Mouse (Mus musculus) hindbrain, embryonic 15.5 days (tissue): Measurements from ENCODE around the gene Apom. TPM values are rescaled to one million over a fixed set of nuclear protein-coding genes. Genes with fewer than 3 reads are reported as not detected.

ENCODE experiments used
- ATAC-seq: fragments of 200-750 bp; cut with Nextera tagmentation; 2 replicates; pipeline ENCODE4 v1.8.0; 2017; ENCODE audit warnings: low read depth, moderate number of reproducible peaks, moderate TSS enrichment; ENCODE audit not compliant: low FRiP score
- H3K27ac ChIP-seq: fragments of 300-500 bp; sonication (generic); replicated peaks from 2 replicates; pipeline ENCODE4 v1.5.1; 2015; ENCODE audit warnings: mild to moderate bottlenecking, inconsistent platforms
- H3K27me3 ChIP-seq: fragments of 300-500 bp; sonication (generic); 2 replicates; pipeline ENCODE4 v1.6.1; 2015; ENCODE audit warnings: control low read depth, inconsistent platforms
- H3K36me3 ChIP-seq: fragments of 300-500 bp; sonication (generic); 2 replicates; pipeline ENCODE4 v1.6.1; 2015; ENCODE audit warnings: control low read depth, inconsistent platforms
- H3K4me1 ChIP-seq: fragments of 300-500 bp; sonication (generic); replicated peaks from 2 replicates; pipeline ENCODE4 v1.6.1; 2015; ENCODE audit warnings: control low read depth, inconsistent platforms
- H3K4me2 ChIP-seq: fragments of 300-500 bp; sonication (generic); 2 replicates; pipeline ENCODE4 v1.6.1; 2015; ENCODE audit warnings: moderate library complexity, mild to moderate bottlenecking, inconsistent platforms
- H3K4me3 ChIP-seq: fragments of 300-500 bp; sonication (generic); 2 replicates; pipeline ENCODE4 v1.5.1; 2015; ENCODE audit warnings: mild to moderate bottlenecking, inconsistent platforms
- H3K9ac ChIP-seq: fragments of 300-500 bp; sonication (generic); 2 replicates; pipeline ENCODE4 v1.6.1; 2015; ENCODE audit warnings: inconsistent platforms
- H3K9me3 ChIP-seq: fragments of 300-500 bp; sonication (generic); 2 replicates; pipeline ENCODE4 v1.6.1; 2016; ENCODE audit warnings: control low read depth, inconsistent platforms
- WGBS: fragments of 180-500 bp; shearing (Covaris S2); methylation state at CpG from one replicate; pipeline ENCODE4 v1.1.7; 2015; 5-methylcytosine and 5-hydroxymethylcytosine counted together
- polyA plus RNA-seq: library from polyadenylated mRNA; unstranded; fragments of >200 nt; fragmentation: Nextera tagmentation; extraction: Ambion mirVana; gene quantifications from 2 replicates; pipeline ENCODE4 v1.2.1, GENCODE M21; 2015

Apom gene
- polyA plus RNA-seq, 1 experiment from 2014 or later, result 0.79 TPM

DNA sequence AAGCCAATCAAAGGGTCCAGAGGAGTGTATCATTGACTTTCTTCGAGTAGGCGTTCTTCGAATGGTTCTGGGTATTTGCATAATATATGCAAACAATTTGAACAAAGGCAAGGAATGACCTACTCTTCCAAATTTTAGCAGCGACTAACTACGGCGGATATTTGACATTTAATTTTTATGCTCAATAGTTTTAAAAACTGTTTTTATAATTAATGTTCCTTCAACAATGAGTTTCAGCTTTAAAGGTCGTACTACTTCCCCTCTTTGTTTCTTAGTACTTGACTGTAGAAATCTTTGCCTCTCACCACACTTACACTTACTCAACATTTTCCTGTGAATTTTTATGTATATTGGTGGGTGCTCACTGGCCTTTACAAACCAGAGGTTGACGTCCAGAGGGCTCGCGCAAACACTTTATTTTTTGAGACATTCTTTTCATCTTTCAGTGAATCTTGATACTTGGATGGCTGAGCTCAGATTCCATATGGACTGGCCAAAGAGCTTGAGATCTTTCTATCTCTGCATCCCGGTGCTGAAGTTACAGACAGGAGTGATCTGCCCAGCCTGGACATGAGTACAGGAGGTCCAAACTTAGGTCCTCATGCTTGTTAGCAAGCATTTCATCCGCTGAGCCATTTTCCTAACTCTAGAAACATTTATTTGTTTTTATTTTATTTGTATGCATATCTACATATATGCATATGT lies 33.8 kb upstream of the Apom start:
- Histone ChIP-seq H3K36me3 (peaks cover 16% of the 10 kb centered on the region), H3K4me1 (peaks cover 39% of the 10 kb centered on the region), H3K9ac (peak overlapping the region; percentile 44), H3K4me3 (peak overlapping the region; percentile 96), H3K27me3 (no peaks in the 10 kb centered on the region), H3K27ac (peak overlapping the region; percentile 99), H3K4me2 (peak overlapping the region; percentile 95), H3K9me3 (no peaks in the 10 kb centered on the region)
- 24% methylated on average over 12 of the region's 12 CpGs for WGBS
- ATAC-seq, result no peak

DNA sequence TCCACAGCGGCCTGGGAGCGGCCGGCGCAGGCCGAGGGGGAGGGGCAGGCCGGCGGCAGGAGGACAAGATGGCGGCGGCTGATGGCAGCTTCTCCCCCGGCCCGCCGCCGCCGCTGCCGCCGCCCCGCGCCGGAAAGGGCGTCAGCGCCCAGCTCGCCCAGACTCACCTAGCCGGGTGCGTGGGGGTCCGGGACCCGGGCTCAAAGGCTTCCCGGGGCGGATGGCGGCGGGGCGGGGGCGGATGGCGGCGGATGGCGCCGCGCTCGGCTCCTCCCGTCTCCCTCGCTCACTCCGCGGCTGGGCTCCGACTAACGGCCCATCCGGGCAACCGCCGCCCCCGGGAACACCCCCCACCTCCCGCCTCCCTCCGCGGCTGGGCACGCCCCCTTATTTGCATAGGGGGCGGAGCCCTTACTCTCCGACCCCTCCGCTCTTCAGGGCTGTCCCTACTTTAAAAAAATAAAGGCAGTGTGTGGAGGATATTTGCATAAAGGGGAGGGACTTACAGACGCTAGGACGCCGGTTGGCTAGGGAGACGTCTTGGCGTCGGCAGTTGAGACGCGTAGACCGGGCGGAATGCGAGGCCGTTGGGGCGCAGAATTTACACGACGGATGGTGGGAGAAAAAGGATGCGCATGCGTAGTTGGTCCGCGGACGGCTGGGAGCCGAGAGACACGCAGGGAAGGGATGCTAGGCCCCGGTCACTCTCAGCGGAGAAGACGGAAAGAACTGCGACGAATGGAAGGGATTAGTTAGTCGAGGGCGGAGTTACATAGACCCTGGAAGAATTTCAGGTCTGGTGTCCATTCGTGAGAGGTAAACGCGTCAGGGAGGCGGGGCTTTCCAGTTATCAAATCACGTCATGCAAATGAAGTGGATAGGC lies 33.0 kb upstream of the Apom start, which contains the start of gene Prrc2a:
TSS of gene Prrc2a (minus strand) at position 330 of the 883 bp plus-strand sequence.
- Histone ChIP-seq H3K9me3 (no peaks in the 10 kb centered on the region), H3K4me2 (peak within 1 kb of the TSS; percentile 95), H3K27ac (peak within 1 kb of the TSS; percentile 99), H3K27me3 (no peaks in the 10 kb centered on the region), H3K4me3 (peak within 1 kb of the TSS; percentile 96), H3K9ac (peak within 1 kb of the TSS; percentile 100), H3K36me3 (peaks cover 24% of the 10 kb centered on the region), H3K4me1 (peaks cover 39% of the 10 kb centered on the region)
- under 1% methylated on average over 81 of the region's 89 CpGs for WGBS
- peak; percentile 95 for ATAC-seq

DNA sequence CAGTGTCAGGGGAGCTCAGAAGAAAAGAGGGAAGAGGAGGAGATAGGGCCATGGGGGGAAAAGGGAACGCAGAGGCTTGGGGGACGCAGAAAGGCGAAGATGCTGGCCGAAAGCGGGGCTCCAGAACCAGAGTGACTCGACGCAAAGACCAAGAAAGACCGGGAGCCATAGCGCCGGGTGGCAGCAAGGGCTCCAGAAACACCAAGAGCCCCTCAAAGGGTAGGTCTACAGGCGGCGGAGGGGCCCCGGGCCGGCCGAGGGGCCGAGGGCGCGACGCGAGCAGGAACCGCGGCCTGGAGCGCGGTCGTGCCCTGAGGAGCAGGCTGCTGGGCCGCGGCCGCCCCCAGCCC lies 32.3 kb upstream of the Apom start:
- Histone ChIP-seq H3K27me3 (no peaks in the 10 kb centered on the region), H3K27ac (peak overlapping the region; percentile 99), H3K9me3 (no peaks in the 10 kb centered on the region), H3K4me1 (peaks cover 39% of the 10 kb centered on the region), H3K36me3 (peaks cover 30% of the 10 kb centered on the region), H3K9ac (peak overlapping the region; percentile 100), H3K4me3 (peak overlapping the region; percentile 96), H3K4me2 (peak overlapping the region; percentile 95)
- no peak for ATAC-seq
- WGBS, result under 1% methylated on average over 24 of the region's 28 CpGs

DNA sequence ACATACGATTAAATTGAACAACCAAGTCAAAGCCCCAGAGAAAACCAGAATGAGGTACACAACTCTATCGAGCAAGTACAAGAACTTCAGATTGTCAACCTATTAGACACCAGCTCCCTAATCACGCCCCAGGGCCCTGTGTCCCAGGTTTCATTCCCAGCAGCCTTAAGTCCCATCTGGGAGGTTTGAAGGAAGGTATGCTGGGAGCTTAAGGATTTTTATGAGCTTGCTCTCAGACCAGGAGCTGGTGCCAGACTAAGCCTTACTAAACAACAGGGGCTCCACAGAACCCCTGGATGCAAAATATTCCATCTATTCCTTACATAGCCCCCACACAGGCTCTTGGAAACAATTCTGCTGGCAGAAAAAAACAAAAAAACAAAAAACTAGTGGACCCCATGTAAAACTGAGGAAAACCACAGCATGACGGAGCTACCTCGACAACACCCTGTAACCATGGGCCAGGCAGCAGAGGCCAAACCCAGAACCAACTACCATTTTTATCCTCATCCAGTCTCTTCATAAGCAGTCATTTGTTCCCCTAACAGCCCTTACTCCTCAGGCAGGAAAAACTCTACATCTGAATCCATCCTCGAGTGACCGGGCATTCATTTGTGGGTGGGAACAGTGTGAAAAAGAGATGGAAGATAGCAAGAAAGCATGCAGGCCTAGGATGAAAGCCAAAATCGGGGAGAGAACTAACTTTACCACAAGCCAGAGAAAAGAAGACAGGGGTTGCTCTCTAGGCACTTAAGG lies 31.7 kb upstream of the Apom start:
- 8% methylated on average over 8 of the region's 8 CpGs for WGBS
- peak overlapping the region; percentile 100 for H3K9ac ChIP-seq
- no peak for ATAC-seq

DNA sequence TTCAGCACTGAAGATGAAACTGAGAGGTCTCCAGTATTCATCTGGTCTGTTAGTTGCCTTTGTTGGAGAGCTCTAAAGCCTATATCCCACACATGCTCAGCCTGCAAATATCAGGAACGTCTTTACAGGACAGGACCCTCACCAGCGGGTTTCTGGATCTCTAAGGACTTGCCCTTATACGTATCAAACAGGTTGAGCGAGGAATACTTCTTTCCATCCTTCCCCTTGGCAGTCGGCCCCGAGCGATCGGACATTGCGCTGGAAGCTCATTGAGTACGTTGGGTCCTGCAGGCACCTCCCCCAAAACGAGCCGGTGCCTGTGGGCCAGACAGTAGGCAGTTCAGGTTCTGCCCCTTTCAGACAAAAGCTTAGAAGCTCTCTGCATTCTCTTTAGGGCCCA lies 30.9 kb upstream of the Apom start:
- ATAC-seq, result no peak
- peak overlapping the region; percentile 100 for H3K9ac ChIP-seq
- peaks cover 44% of the 10 kb centered on the region for H3K36me3 ChIP-seq
- H3K4me3 ChIP-seq, result peak overlapping the region; percentile 96
- no peaks in the 10 kb centered on the region for H3K27me3 ChIP-seq
- no peak overlapping the region; the same call in 1 of the 2 replicates for H3K27ac ChIP-seq
- WGBS, result 38% methylated on average over 12 of the region's 12 CpGs
- H3K9me3 ChIP-seq, result no peaks in the 10 kb centered on the region
- peak overlapping the region; percentile 95 for H3K4me2 ChIP-seq
- peaks cover 39% of the 10 kb centered on the region for H3K4me1 ChIP-seq

More for the DNA sequence above, 31.7 kb upstream of the Apom start:
- H3K4me2 ChIP-seq, result peak overlapping the region; percentile 95
- H3K27me3 ChIP-seq, result no peaks in the 10 kb centered on the region
- H3K4me3 ChIP-seq, result peak overlapping the region; percentile 96
- H3K9me3 ChIP-seq, result no peaks in the 10 kb centered on the region
- H3K27ac ChIP-seq, result peak overlapping the region; percentile 99
- peaks cover 37% of the 10 kb centered on the region for H3K36me3 ChIP-seq
- peaks cover 39% of the 10 kb centered on the region for H3K4me1 ChIP-seq

DNA sequence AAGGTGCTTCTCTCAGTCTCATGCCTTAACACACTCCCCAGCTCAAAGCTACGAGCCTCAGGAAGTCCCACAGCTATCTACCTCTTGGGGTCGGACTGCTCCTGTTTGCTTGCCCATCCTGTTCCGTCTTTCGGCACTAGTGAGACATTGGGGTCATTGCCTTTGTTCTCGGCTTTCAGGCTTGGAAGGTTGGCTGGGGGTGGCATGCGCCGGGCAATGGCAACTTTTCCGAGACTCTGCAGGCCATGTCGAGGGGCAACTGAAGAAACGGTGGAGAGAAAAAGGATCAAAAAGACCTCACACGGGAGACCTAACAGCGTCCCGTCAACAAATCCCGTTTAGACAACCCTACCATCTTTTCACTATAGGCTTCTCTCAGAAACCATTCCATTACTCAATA lies 30.3 kb upstream of the Apom start:
- 76% methylated on average over 14 of the region's 14 CpGs for WGBS
- peak overlapping the region; percentile 96 for H3K4me3 ChIP-seq
- H3K4me2 ChIP-seq, result peak overlapping the region; percentile 95
- H3K9me3 ChIP-seq, result no peaks in the 10 kb centered on the region
- H3K36me3 ChIP-seq, result peaks cover 51% of the 10 kb centered on the region
- peaks cover 39% of the 10 kb centered on the region for H3K4me1 ChIP-seq
- no peaks in the 10 kb centered on the region for H3K27me3 ChIP-seq
- no peak overlapping the region for H3K27ac ChIP-seq
- H3K9ac ChIP-seq, result 0 out of 2 replicates have a peak overlapping the region, but pooled peaks have one; percentile 100
- no peak for ATAC-seq

DNA sequence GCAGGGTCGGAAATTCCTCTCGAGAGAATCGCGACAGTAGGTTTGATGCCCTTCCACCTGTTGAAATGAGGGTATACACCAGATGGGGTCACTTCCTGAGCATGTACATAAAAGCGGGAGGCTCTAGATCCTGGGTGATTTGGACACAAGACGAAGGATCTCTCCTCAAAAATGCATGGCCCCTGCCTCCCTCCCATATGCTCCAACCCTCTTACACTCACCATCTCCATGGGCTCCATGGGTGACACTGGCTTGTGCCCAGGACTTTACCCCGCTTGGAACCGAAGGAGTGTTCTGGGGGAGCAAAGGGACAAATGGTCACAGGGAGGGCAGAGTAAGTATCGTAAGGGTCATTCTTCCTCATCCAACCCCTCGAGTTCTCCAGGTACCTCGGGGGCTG lies 29.6 kb upstream of the Apom start:
- H3K9me3 ChIP-seq, result no peaks in the 10 kb centered on the region
- peaks cover 33% of the 10 kb centered on the region for H3K4me1 ChIP-seq
- 83% methylated on average over 11 of the region's 11 CpGs for WGBS
- no peaks in the 10 kb centered on the region for H3K27me3 ChIP-seq
- no peak overlapping the region for H3K27ac ChIP-seq
- H3K9ac ChIP-seq, result no peak overlapping the region
- no peak for ATAC-seq
- no peak overlapping the region for H3K4me2 ChIP-seq
- H3K4me3 ChIP-seq, result peak overlapping the region; percentile 96; the same call in 1 of the 2 replicates
- H3K36me3 ChIP-seq, result peaks cover 58% of the 10 kb centered on the region

DNA sequence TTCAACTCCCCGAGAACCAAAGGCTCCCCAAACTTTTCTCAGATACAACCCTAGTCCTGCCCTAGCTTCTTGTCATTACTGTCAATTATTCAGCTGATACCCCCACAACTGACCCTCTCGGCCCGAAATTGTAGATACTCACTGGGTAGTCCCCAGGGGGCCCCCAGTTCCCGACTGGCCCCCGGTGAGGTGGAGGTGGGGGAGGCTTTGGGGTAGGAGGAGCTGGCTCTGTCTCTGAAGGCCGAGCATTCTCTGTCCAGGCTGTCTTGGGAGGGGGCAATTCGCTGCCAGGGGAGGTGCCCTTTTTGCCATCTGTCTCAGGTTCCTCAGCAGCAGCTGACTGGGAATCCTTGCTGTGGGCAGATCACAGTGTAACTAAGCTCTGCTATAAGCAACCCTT lies 27.8 kb upstream of the Apom start:
- no peak overlapping the region for H3K27ac ChIP-seq
- peaks cover 24% of the 10 kb centered on the region for H3K4me1 ChIP-seq
- H3K27me3 ChIP-seq, result no peaks in the 10 kb centered on the region
- no peak for ATAC-seq
- no peak overlapping the region for H3K4me3 ChIP-seq
- peaks cover 75% of the 10 kb centered on the region for H3K36me3 ChIP-seq
- H3K9ac ChIP-seq, result no peak overlapping the region
- no peak overlapping the region for H3K4me2 ChIP-seq
- WGBS, result 88% methylated on average over 7 of the region's 7 CpGs
- H3K9me3 ChIP-seq, result no peaks in the 10 kb centered on the region

DNA sequence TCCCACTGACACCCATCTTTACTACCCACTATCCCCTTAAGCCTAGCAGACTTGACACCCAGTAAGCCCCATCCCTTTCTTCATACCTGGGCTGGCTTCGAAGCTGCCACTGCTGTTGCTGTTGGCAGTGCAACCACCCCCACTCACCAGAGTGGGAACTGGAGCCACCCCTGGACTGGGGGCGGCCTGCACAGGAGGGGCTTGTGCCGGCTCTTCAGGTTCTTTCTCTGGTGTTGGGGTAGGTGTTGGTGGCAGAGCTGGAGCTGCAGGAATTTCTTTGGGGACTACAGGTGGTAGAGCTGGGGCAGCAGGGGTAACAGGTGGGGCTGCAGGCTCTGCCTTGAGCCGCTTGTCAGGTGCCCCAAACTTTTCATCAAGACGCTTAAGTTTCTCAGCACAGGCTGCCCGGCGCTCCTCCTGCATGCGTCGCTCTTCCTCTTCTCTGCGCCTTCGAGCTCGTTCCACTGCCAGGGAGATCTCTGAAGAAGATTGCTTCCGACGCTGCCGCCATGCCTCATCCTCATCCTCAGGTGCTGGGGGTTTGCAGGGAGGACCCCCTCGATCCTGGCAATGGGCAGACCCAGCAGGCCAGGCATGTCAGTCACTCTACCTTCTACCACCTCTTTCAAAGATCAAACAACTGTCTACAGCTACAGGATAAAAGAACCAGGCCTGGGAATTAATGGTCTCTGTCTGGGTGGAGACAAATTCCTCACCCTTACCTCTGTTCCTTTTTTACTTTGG lies 27.2 kb upstream of the Apom start:
- Histone ChIP-seq H3K4me1 (peaks cover 24% of the 10 kb centered on the region), H3K27me3 (no peaks in the 10 kb centered on the region), H3K4me3 (no peak overlapping the region), H3K36me3 (peaks cover 82% of the 10 kb centered on the region), H3K9me3 (no peaks in the 10 kb centered on the region), H3K27ac (no peak overlapping the region), H3K4me2 (no peak overlapping the region), H3K9ac (no peak overlapping the region)
- no peak for ATAC-seq
- 92% methylated on average over 16 of the region's 16 CpGs for WGBS

DNA sequence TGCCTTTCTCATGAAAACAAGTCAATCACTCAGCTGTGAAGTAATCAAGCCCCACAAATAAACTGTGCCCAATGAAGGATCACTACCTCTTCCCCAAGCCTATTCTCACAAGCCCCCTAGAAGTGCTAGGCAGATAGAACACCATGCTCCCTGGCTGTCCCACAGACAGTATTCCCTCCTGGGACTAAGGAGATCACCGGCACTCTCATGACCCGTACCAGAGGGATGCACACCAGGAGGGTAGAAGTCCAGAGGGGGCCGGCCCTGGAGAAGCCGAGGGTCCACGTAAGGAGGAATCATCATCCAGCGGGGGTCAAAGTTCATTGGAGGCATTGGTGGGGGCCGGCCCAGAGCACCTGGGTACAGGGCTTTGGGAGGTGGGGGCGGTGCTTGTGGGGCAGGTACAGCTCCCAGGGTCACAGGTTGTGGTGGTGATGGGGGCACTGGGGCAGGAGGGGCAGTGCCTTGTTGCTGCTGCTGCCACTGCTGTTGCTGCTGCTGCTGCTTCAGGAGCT lies 25.9 kb upstream of the Apom start:
- H3K9me3 ChIP-seq, result no peaks in the 10 kb centered on the region
- no peak overlapping the region for H3K9ac ChIP-seq
- ATAC-seq, result no peak
- peaks cover 95% of the 10 kb centered on the region for H3K36me3 ChIP-seq
- H3K4me3 ChIP-seq, result no peak overlapping the region
- H3K4me1 ChIP-seq, result peaks cover 16% of the 10 kb centered on the region
- H3K4me2 ChIP-seq, result no peak overlapping the region
- H3K27ac ChIP-seq, result no peak overlapping the region
- no peaks in the 10 kb centered on the region for H3K27me3 ChIP-seq
- 93% methylated on average over 8 of the region's 8 CpGs for WGBS

DNA sequence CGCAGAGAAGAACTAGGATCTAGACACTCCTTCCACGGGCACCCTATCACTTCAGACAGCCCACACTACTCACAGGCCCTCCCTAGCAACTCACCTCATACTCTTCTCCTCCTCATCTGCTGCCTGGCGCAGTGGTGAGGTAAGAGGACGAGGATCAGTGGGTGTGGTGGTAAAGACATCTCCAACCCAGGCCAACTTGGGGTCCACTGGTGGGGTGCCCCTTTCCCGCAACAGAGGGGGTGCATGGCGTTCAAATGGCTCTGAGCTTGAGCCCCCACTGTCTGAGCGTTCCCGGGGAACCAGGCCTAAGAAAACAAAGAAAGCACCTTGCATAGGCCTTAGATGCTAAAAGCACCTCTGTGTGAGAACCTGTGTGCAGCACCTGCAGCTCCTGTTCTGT lies 25.4 kb upstream of the Apom start:
- no peak overlapping the region for H3K4me2 ChIP-seq
- no peak overlapping the region for H3K27ac ChIP-seq
- no peak overlapping the region for H3K4me3 ChIP-seq
- WGBS, result 96% methylated on average over 8 of the region's 8 CpGs
- H3K4me1 ChIP-seq, result peaks cover 11% of the 10 kb centered on the region
- H3K27me3 ChIP-seq, result no peaks in the 10 kb centered on the region
- H3K36me3 ChIP-seq, result peaks cover 99% of the 10 kb centered on the region
- H3K9ac ChIP-seq, result no peak overlapping the region
- no peaks in the 10 kb centered on the region for H3K9me3 ChIP-seq
- ATAC-seq, result no peak
